Mouse (Mus musculus) C2C12 (cell line): ENCODE measurements at regions not wholly inside any gene's neighbourhood (a gene's known extent, or its start where the extent isn't known, plus 50 kb on each side); places are given as distances from the start of the nearest gene placed in this dataset.

Experiments
- H3K27me3 ChIP-seq: one replicate; pipeline ENCODE4 v1.6.1; 2011; ENCODE audit not compliant: control insufficient read depth, insufficient read depth, insufficient read length
- H3K36me3 ChIP-seq: one replicate; pipeline ENCODE4 v1.6.1; 2011; ENCODE audit not compliant: control insufficient read depth, insufficient read depth
- H3K4me3 ChIP-seq: one replicate; pipeline ENCODE4 v1.5.1; 2011; ENCODE audit warnings: mild to moderate bottlenecking, control low read depth; ENCODE audit not compliant: poor library complexity, insufficient read depth, severe bottlenecking
- H3K79me2 ChIP-seq: one replicate; pipeline ENCODE4 v1.6.1; 2011; ENCODE audit not compliant: control insufficient read depth, insufficient read depth
- H3K79me3 ChIP-seq: one replicate; pipeline ENCODE4 v1.6.1; 2011; ENCODE audit warnings: low read depth, control low read depth
- H3ac ChIP-seq: one replicate; pipeline ENCODE3; 2011; ENCODE audit warnings: low read depth; ENCODE audit not compliant: control insufficient read depth, insufficient read length
- CEBPB ChIP-seq: IDR thresholded peaks from one replicate; pipeline ENCODE4 v1.6.1; 2011; ENCODE audit warnings: low read depth, mild to moderate bottlenecking, control low read depth, moderate library complexity
- CTCF ChIP-seq: IDR thresholded peaks from one replicate; pipeline ENCODE4 v1.5.1; 2011; ENCODE audit not compliant: control insufficient read depth, insufficient read depth, insufficient read length
- FOSL1 ChIP-seq: IDR thresholded peaks from one replicate; pipeline ENCODE4 v1.8.0; 2011; ENCODE audit warnings: mild to moderate bottlenecking, low read length; ENCODE audit not compliant: poor library complexity, insufficient read depth, severe bottlenecking
- MAX ChIP-seq: IDR thresholded peaks from one replicate; pipeline ENCODE4 v1.6.1; 2011; ENCODE audit warnings: mild to moderate bottlenecking, control low read depth
- MYOD1 ChIP-seq: IDR thresholded peaks from one replicate; pipeline ENCODE4 v1.6.1; 2011; ENCODE audit warnings: low read depth; ENCODE audit not compliant: control insufficient read depth, insufficient read length
- MYOG ChIP-seq: IDR thresholded peaks from one replicate; pipeline ENCODE4 v1.6.1; 2011; ENCODE audit not compliant: control insufficient read depth, insufficient read length; ENCODE audit errors: extremely low read depth
- USF1 ChIP-seq: IDR thresholded peaks from one replicate; pipeline ENCODE4 v1.6.1; 2011; ENCODE audit warnings: low read depth, mild to moderate bottlenecking, control low read depth, moderate library complexity

DNA sequence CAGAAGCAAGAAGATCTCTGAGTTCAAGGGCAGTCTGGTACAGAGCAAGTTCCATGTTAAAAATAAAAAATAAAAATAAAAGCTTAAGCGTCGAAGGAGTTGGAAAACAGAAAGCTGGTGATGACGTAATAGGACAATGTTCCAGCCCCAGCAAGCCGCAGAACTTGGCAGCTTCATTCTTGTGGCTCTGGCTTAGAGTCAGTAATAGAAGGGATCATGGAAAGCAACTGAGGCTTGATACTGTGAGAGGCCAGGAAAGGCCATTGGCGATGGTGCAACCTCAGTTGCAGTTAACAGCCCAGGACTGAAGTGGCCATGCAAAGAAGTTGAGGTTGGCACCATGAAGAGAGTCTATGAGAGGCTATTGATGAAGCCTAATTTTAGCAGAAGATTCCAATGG lies 168.3 kb upstream of the Foxn2 start:
- TF ChIP-seq MYOD1 (no peak), MYOG (no peak), CTCF (no peak), FOSL1 (no peak), MAX (no peak), CEBPB (no peak), USF1 (no peak)
- no peaks in the 10 kb centered on the region for H3K79me2 ChIP-seq
- no peaks in the 10 kb centered on the region for H3K36me3 ChIP-seq
- H3K4me3 ChIP-seq, result no peak overlapping the region
- H3K79me3 ChIP-seq, result no peaks in the 10 kb centered on the region
- no peak overlapping the region for H3ac ChIP-seq
- H3K27me3 ChIP-seq, result no peaks in the 10 kb centered on the region

DNA sequence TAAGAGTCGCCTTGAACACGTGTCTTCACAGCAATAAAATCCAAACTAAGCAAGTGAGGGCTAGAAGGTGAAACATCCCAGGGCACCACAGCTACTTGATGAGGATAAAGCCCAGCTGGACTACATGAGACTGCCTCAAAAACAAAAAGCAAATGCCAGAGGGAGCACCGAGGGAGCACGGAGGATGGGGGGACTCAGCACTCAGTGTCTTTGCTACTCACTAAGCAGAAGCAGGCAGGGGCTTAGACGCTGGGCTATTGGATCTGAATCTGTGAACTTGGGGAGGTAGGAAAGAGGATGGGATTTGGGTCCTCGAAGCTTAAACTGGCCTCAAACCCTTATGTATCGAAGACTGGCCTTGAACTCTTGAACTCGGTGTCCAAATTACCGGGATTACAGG lies 167.0 kb upstream of the Foxn2 start:
- Histone ChIP-seq H3K27me3 (no peaks in the 10 kb centered on the region), H3K79me2 (no peaks in the 10 kb centered on the region), H3K4me3 (no peak overlapping the region), H3K36me3 (no peaks in the 10 kb centered on the region), H3ac (no peak overlapping the region), H3K79me3 (no peaks in the 10 kb centered on the region)
- no peak for TF ChIP-seq FOSL1
- TF ChIP-seq MYOD1, result no peak
- no peak for TF ChIP-seq MAX
- no peak for TF ChIP-seq CEBPB
- no peak for TF ChIP-seq MYOG

GRCm38 (mm10) chr17:88274003-88274698 lies 166.4 kb upstream of the Foxn2 start:
- no peak overlapping the region for H3K4me3 ChIP-seq
- no peaks in the 10 kb centered on the region for H3K27me3 ChIP-seq
- no peaks in the 10 kb centered on the region for H3K36me3 ChIP-seq
- H3K79me3 ChIP-seq, result no peaks in the 10 kb centered on the region
- TF ChIP-seq USF1 (no peak), CTCF (no peak), FOSL1 (no peak), CEBPB (no peak), MAX (no peak), MYOG (no peak)
- no peaks in the 10 kb centered on the region for H3K79me2 ChIP-seq
- H3ac ChIP-seq, result no peak overlapping the region

DNA sequence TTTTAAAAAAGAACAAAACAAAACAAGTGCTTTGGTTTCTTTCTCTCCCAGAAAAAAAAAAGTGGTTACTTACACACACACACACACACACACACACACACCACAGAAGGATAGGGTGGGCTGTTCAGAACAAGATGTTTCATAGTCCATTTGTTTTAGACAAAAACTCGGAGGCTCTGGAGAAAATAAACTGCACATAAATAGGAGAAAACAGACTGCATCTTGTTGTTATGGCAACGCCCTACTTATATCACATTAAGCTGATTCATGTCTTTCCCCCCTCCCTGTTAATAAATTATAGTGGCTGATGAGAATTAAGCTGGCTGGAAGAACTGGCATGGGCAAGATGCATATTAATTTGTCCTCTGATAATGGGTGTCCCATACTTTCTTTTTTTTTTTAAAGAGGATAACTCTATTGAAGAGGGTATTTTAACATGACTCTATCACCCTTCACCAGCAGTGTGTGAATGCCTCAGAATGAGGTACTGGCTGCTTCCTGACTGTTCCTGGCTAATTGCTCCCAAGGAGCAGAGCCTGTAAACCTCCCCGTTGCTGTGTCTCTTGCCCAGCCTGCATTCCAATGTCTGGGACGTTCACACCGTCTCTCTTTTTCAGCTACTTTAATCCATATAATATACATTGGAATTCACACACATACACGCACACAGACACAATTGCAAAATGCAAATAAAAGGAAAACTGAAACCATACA lies 165.6 kb upstream of the Foxn2 start:
- no peaks in the 10 kb centered on the region for H3K79me2 ChIP-seq
- H3K79me3 ChIP-seq, result no peaks in the 10 kb centered on the region
- no peaks in the 10 kb centered on the region for H3K36me3 ChIP-seq
- no peak overlapping the region for H3ac ChIP-seq
- H3K27me3 ChIP-seq, result no peaks in the 10 kb centered on the region
- TF ChIP-seq FOSL1 (no peak), CTCF (no peak), MYOD1 (no peak), USF1 (no peak), MAX (no peak), CEBPB (no peak), MYOG (no peak)
- H3K4me3 ChIP-seq, result no peak overlapping the region

DNA sequence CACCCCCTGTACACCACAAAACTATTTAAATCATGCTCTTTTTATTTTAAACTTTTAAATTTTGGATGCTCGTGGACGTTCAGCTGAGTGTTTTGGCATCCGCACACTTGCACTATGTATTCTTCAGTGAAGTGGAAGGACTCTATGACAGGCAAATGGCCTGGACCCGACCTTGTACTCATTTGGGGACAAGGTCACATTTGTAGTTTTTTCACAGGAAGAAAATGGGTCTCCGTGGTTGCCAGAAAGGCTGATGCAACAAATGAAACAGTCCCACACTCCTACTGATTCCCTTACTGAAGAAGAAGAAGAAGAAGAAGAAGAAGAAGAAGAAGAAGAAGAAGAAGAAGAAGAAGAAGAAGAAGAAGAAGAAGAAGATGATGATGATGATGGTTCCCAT lies 160.9 kb upstream of the Foxn2 start:
- no peaks in the 10 kb centered on the region for H3K79me3 ChIP-seq
- TF ChIP-seq FOSL1 (no peak), USF1 (no peak), CTCF (no peak), MYOG (no peak), MAX (no peak), CEBPB (no peak), MYOD1 (no peak)
- H3K79me2 ChIP-seq, result no peaks in the 10 kb centered on the region
- H3K36me3 ChIP-seq, result no peaks in the 10 kb centered on the region
- no peak overlapping the region for H3ac ChIP-seq
- no peaks in the 10 kb centered on the region for H3K27me3 ChIP-seq
- H3K4me3 ChIP-seq, result no peak overlapping the region

DNA sequence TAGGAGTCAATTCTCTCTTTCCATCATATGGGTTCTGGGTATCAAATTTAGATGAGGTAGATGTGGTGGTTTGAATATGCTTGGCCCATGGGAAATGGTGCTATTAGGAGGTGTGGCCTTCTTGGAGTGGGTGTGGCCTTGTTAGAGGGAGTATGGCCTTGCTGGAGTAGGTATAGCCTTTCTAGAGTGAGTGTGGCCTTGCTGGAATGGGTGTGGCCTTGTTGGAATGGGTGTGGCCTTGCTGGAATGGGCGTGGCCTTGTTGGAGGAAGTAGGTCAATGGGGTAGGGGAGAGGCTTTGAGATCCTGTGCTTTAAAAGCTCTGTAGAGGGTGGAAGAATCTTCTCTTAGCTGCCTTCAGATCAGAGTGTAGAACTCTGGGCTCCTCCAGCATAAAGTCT lies 157.8 kb upstream of the Foxn2 start:
- Histone ChIP-seq H3K36me3 (no peaks in the 10 kb centered on the region), H3K27me3 (no peaks in the 10 kb centered on the region), H3K79me2 (no peaks in the 10 kb centered on the region), H3K4me3 (no peak overlapping the region), H3ac (no peak overlapping the region), H3K79me3 (no peaks in the 10 kb centered on the region)
- TF ChIP-seq MYOG (no peak), CEBPB (no peak), MYOD1 (no peak), FOSL1 (no peak), USF1 (no peak), CTCF (no peak), MAX (no peak)
